Mouse (Mus musculus) midbrain, postnatal 0 days (tissue): ENCODE data around the gene Cpm. TPM values are rescaled to one million over a fixed set of nuclear protein-coding genes. Genes with fewer than 3 reads are reported as not detected.

ENCODE experiments used
- ATAC-seq: fragments of 200-750 bp; cut with Nextera tagmentation; 2 replicates; pipeline ENCODE4 v1.8.0; 2017; ENCODE audit warnings: moderate number of reproducible peaks, mild to moderate bottlenecking, moderate TSS enrichment, moderate library complexity; ENCODE audit not compliant: low FRiP score
- DNase-seq: peaks from one replicate; pipeline ENCODE4 v3.0.0-alpha.2; 2015; ENCODE audit warnings: low spot score
- H3K27ac ChIP-seq: fragments of 300-500 bp; sonication (generic); 2 replicates; pipeline ENCODE4 v1.5.1; 2014; ENCODE audit warnings: low read depth, mild to moderate bottlenecking, low read length, mixed read lengths
- H3K27me3 ChIP-seq: fragments of 300-500 bp; sonication (generic); 2 replicates; pipeline ENCODE4 v1.6.1; 2014; ENCODE audit warnings: low read length, control low read depth, mixed read lengths; ENCODE audit not compliant: insufficient read depth
- H3K36me3 ChIP-seq: fragments of 300-500 bp; sonication (generic); 2 replicates; pipeline ENCODE4 v1.6.1; 2014; ENCODE audit warnings: low read length, control low read depth, mixed read lengths; ENCODE audit not compliant: insufficient read depth
- H3K4me1 ChIP-seq: fragments of 300-500 bp; sonication (generic); 2 replicates; pipeline ENCODE4 v1.6.1; 2014; ENCODE audit warnings: mild to moderate bottlenecking, control low read depth, antibody characterized with exemption, low read length, mixed read lengths; ENCODE audit not compliant: insufficient read depth
- H3K4me2 ChIP-seq: fragments of 300-500 bp; sonication (generic); 2 replicates; pipeline ENCODE4 v1.6.1; 2014; ENCODE audit warnings: low read depth, mild to moderate bottlenecking, low read length, mixed read lengths; ENCODE audit not compliant: poor library complexity, severe bottlenecking
- H3K4me3 ChIP-seq: fragments of 300-500 bp; sonication (generic); 2 replicates; pipeline ENCODE4 v1.5.1; 2014; ENCODE audit warnings: low read depth, mild to moderate bottlenecking, low read length, moderate library complexity
- H3K9ac ChIP-seq: fragments of 300-500 bp; sonication (generic); replicated peaks from 2 replicates; pipeline ENCODE4 v1.6.1; 2014; ENCODE audit warnings: mild to moderate bottlenecking, low read length, moderate library complexity, mixed read lengths; ENCODE audit not compliant: poor library complexity, severe bottlenecking
- H3K9me3 ChIP-seq: fragments of 300-500 bp; sonication (generic); 2 replicates; pipeline ENCODE4 v1.6.1; 2016; ENCODE audit warnings: low read length, control low read depth
- CTCF ChIP-seq: IDR thresholded peaks from 2 replicates; pipeline ENCODE4 v1.5.1; 2016; ENCODE audit warnings: antibody characterized with exemption, mild to moderate bottlenecking
- WGBS: fragments of 180-500 bp; shearing (Covaris S2); extraction: QIAGEN DNeasy Blood & Tissue Kit; methylation state at CpG from one replicate; pipeline ENCODE4 v1.1.7; 2014; 5-methylcytosine and 5-hydroxymethylcytosine counted together
- polyA plus RNA-seq: library from polyadenylated mRNA; unstranded; fragments of >200 nt; fragmentation: Nextera tagmentation; extraction: Ambion mirVana; gene quantifications from 2 replicates; pipeline ENCODE4 v1.2.1, GENCODE M21; 2015
- total RNA-seq: library from RNA; depleted of rRNA; stranded (reverse); fragments of >200 nt; gene quantifications from 2 replicates; pipeline ENCODE4 v1.2.3, GENCODE M21; 2014

The Cpm gene
- total and polyA plus RNA-seq, 2 experiments from 2014 or later = 3.9 to 7.9 TPM

GRCm38 (mm10) chr10:117659430-117659813, 30.1 kb downstream of the Cpm start:
- 47% methylated on average over 11 of the region's 11 CpGs for WGBS
- Histone ChIP-seq H3K9ac (no peak overlapping the region), H3K36me3 (no peaks in the 10 kb centered on the region), H3K9me3 (no peaks in the 10 kb centered on the region), H3K27me3 (no peaks in the 10 kb centered on the region), H3K27ac (no peak overlapping the region), H3K4me3 (no peak overlapping the region), H3K4me1 (no peaks in the 10 kb centered on the region), H3K4me2 (no peak overlapping the region)
- no peak for ATAC-seq
- TF ChIP-seq CTCF = no peak
- no peak for DNase-seq

DNA sequence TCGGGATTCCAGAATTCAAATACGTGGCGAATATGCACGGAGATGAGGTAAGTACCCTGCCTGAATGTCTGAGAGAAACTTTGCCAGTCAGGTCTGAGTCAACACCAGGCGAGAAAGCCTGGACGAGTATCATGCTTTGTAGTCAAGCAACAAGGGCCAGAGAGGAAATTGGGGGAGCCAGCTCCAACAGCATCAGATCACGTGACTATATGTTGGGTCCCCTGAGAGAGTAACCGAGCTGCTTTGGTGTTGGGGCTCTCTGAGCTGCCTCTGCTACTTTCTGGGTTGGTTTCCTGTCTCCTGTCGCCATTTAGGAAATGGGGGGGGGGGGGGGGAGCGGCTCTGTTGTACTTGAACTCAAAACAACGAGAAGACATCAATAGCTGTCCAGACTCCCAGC, 30.5 kb downstream of the Cpm start:
- WGBS = 60% methylated on average over 11 of the region's 11 CpGs
- Histone ChIP-seq H3K4me3 (no peak overlapping the region), H3K9me3 (no peaks in the 10 kb centered on the region), H3K4me1 (no peaks in the 10 kb centered on the region), H3K9ac (no peak overlapping the region), H3K27me3 (no peaks in the 10 kb centered on the region), H3K4me2 (no peak overlapping the region), H3K27ac (no peak overlapping the region), H3K36me3 (no peaks in the 10 kb centered on the region)
- TF ChIP-seq CTCF = no peak
- DNase-seq (no peak), ATAC-seq (no peak)

GRCm38 (mm10) chr10:117662316-117663055, 33.2 kb downstream of the Cpm start:
- DNase-seq (no peak), ATAC-seq (no peak)
- Histone ChIP-seq H3K36me3 (no peaks in the 10 kb centered on the region), H3K9me3 (no peaks in the 10 kb centered on the region), H3K4me3 (no peak overlapping the region), H3K9ac (no peak overlapping the region), H3K27me3 (no peaks in the 10 kb centered on the region), H3K4me2 (no peak overlapping the region), H3K4me1 (no peaks in the 10 kb centered on the region), H3K27ac (no peak overlapping the region)
- WGBS = 82% methylated on average over 15 of the region's 15 CpGs
- no peak for TF ChIP-seq CTCF

GRCm38 (mm10) chr10:117663056-117663864, 34.0 kb downstream of the Cpm start:
- Histone ChIP-seq H3K9me3 (no peaks in the 10 kb centered on the region), H3K4me1 (no peaks in the 10 kb centered on the region), H3K4me2 (no peak overlapping the region; the same call in 1 of the 2 replicates), H3K27me3 (no peaks in the 10 kb centered on the region), H3K9ac (no peak overlapping the region), H3K36me3 (no peaks in the 10 kb centered on the region), H3K27ac (no peak overlapping the region), H3K4me3 (no peak overlapping the region)
- no peak for ATAC-seq
- WGBS = 82% methylated on average over 14 of the region's 14 CpGs
- DNase-seq = no peak
- TF ChIP-seq CTCF = no peak

GRCm38 (mm10) chr10:117663865-117664200, 34.5 kb downstream of the Cpm start:
- Histone ChIP-seq H3K9me3 (no peaks in the 10 kb centered on the region), H3K27me3 (no peaks in the 10 kb centered on the region), H3K4me3 (no peak overlapping the region), H3K4me1 (no peaks in the 10 kb centered on the region), H3K36me3 (no peaks in the 10 kb centered on the region), H3K4me2 (peak overlapping the region; percentile 18; the same call in 1 of the 2 replicates), H3K27ac (no peak overlapping the region), H3K9ac (no peak overlapping the region)
- DNase-seq (no peak), ATAC-seq (no peak)
- 19% methylated on average over 9 of the region's 9 CpGs for WGBS
- TF ChIP-seq CTCF = no peak

GRCm38 (mm10) chr10:117664208-117664925, 35.1 kb downstream of the Cpm start:
- Histone ChIP-seq H3K4me2 (peak overlapping the region; percentile 18; the same call in 1 of the 2 replicates), H3K4me3 (no peak overlapping the region), H3K9ac (no peak overlapping the region), H3K4me1 (no peaks in the 10 kb centered on the region), H3K27ac (no peak overlapping the region), H3K9me3 (no peaks in the 10 kb centered on the region), H3K36me3 (no peaks in the 10 kb centered on the region), H3K27me3 (no peaks in the 10 kb centered on the region)
- no peak for TF ChIP-seq CTCF
- ATAC-seq (no peak), DNase-seq (no peak)
- 60% methylated on average over 14 of the region's 14 CpGs for WGBS
